Mouse (Mus musculus): ENCODE data around the gene Carm1. TPM values are rescaled to one million over a fixed set of nuclear protein-coding genes. Genes with fewer than 3 reads are reported as not detected.
"Not testable (repeated sequence)": the region's sequence is repeated elsewhere in the genome, so short reads cannot be mapped to it uniquely, and the experiment has no call there.

The Carm1 gene
- polyA plus RNA-seq, 1 experiment from 2014 or later: 11.9 TPM

DNA sequence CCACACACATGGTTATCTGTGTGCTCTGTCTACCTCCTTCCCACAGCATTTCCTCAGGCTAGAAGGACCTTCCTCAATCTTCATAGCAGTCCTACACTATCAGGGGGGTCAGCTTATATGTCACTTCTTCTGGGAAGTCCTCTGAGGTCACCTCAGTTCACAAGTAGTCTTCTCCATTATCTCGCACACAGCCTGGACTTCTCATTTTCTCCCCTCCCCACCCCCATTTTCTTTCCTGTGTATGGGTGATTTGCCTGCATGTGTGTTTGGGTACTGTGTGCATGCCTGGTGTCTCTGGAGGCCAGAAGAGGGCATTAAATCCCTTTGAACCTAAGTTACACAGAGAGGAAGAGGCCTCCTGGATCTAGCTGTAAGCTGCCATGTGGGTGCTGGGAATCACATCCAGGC, 18.8 kb upstream of the Carm1 start:
- Histone ChIP-seq H3K9me3 (ENCODE audit: control insufficient read depth) (no peaks in the 10 kb centered on the region), H3K36me3 (ENCODE audit: control insufficient read depth, insufficient read depth) (no peaks in the 10 kb centered on the region), H3K4me1 (replicated peaks; ENCODE audit: control insufficient read depth, insufficient read depth, low read length) (no peaks in the 10 kb centered on the region), H3K4me2 (replicated peaks; ENCODE audit: low read depth) (no peak overlapping the region), H3K9ac (ENCODE audit: low read depth, low read length) (no peak overlapping the region), H3K27me3 (replicated peaks; ENCODE audit: control insufficient read depth, insufficient read depth, low read length) (no peaks in the 10 kb centered on the region), H3K4me3 (ENCODE audit: low read depth, low read length) (no peak overlapping the region), H3K27ac (ENCODE audit: low read depth, low read length) (no peak overlapping the region)
- no peak for ATAC-seq
- no peak for TF ChIP-seq CTCF (IDR thresholded peaks at IDR 0.05; ENCODE audit: low read depth)
- WGBS: 83% methylated on average over 1 of the region's 1 CpGs

DNA sequence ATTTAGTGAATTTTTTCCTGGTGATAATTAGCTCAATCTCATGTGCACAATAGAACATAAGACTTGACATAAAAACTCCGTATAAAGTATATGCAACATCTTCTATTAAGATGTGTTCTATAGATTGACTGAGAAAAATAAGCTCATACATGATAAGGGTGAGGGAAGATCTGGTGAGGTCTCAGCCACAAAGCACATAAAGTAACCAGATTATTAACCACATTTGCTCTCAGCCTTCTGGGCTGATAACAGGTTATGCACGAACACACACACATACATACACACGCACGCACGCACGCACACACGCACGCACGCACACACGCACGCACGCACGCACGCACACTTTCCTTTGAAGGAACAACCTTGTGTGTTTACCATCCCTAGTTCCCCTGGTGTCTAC, 10.2 kb upstream of the Carm1 start:
- Histone ChIP-seq H3K9ac (ENCODE audit: low read depth, low read length) (no peak overlapping the region), H3K27me3 (replicated peaks; ENCODE audit: control insufficient read depth, insufficient read depth, low read length) (no peaks in the 10 kb centered on the region), H3K9me3 (ENCODE audit: control insufficient read depth) (no peaks in the 10 kb centered on the region), H3K4me2 (replicated peaks; ENCODE audit: low read depth) (no peak overlapping the region), H3K4me3 (ENCODE audit: low read depth, low read length) (no peak overlapping the region), H3K27ac (ENCODE audit: low read depth, low read length) (no peak overlapping the region), H3K36me3 (ENCODE audit: control insufficient read depth, insufficient read depth) (no peaks in the 10 kb centered on the region), H3K4me1 (replicated peaks; ENCODE audit: control insufficient read depth, insufficient read depth, low read length) (no peaks in the 10 kb centered on the region)
- no peak for TF ChIP-seq CTCF (IDR thresholded peaks at IDR 0.05; ENCODE audit: low read depth)
- ATAC-seq: no peak
- WGBS: 88% methylated on average over 14 of the region's 14 CpGs

DNA sequence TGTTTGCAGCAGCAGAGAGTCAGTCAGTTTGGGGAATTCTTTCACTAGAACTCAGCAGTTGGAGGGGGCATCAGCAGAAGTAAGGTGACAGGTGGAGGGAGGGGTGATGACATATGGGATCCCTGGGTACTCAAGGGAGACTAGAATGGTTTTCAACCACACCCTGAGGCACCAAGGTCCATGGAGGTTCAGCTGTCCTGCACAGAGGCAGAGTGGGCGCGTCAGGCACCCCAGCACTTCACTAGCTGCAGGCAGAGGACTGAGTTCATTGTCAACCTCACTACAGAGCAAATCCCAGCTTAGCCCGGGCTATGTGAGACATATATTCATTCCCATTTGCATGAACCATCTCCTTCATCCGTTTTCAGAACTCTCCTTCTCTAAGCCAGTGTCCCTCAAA, 9.7 kb upstream of the Carm1 start:
- no peak for ATAC-seq
- Histone ChIP-seq H3K4me1 (replicated peaks; ENCODE audit: control insufficient read depth, insufficient read depth, low read length) (no peaks in the 10 kb centered on the region), H3K36me3 (ENCODE audit: control insufficient read depth, insufficient read depth) (no peaks in the 10 kb centered on the region), H3K4me3 (ENCODE audit: low read depth, low read length) (no peak overlapping the region), H3K9me3 (ENCODE audit: control insufficient read depth) (no peaks in the 10 kb centered on the region), H3K9ac (ENCODE audit: low read depth, low read length) (no peak overlapping the region), H3K27ac (ENCODE audit: low read depth, low read length) (no peak overlapping the region), H3K4me2 (replicated peaks; ENCODE audit: low read depth) (no peak overlapping the region), H3K27me3 (replicated peaks; ENCODE audit: control insufficient read depth, insufficient read depth, low read length) (no peaks in the 10 kb centered on the region)
- 70% methylated on average over 4 of the region's 4 CpGs for WGBS
- no peak for TF ChIP-seq CTCF (IDR thresholded peaks at IDR 0.05; ENCODE audit: low read depth)

DNA sequence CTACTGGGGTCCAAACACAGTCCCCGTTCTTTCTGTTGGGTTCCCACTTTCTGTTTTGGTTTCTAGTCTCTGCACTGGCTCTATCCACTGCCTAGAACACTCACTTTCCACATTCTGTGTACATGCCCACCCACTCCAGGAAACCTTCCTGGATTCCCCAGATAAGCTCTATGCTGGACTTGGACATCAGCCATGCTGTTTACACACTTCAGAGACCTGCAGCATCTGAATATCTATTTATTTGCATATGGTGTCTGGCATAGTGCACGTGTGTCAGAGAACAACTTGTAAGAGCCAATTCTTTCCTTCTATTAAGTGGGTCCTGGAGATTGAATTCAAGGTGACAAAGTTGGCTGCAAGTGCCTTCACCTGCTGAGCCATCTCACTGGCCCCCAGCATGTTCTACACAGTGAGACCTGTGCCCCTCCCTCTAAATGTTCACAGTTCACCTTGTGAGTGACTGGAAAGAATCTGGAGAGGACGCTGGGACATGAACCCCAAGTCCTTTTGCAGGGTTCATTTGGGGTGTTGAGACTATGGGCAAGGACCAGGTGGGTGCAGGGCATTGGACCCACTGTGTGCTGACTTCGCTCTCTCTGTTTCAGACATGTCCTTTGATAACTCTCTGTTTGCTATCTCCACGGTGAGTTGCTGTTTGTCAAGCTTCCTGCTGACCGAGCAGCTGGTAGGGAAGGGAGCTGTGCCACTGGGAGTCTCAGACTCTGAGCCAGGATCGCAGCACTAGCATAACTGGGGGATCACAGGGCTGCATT, 6.5 kb upstream of the Carm1 start:
- TF ChIP-seq CTCF (IDR thresholded peaks at IDR 0.05; ENCODE audit: low read depth): no peak
- Histone ChIP-seq H3K36me3 (ENCODE audit: control insufficient read depth, insufficient read depth) (no peaks in the 10 kb centered on the region), H3K9ac (ENCODE audit: low read depth, low read length) (no peak overlapping the region), H3K4me1 (replicated peaks; ENCODE audit: control insufficient read depth, insufficient read depth, low read length) (no peaks in the 10 kb centered on the region; the same call in 1 of the 2 replicates), H3K4me3 (ENCODE audit: low read depth, low read length) (no peak overlapping the region), H3K27me3 (replicated peaks; ENCODE audit: control insufficient read depth, insufficient read depth, low read length) (no peaks in the 10 kb centered on the region), H3K9me3 (ENCODE audit: control insufficient read depth) (no peaks in the 10 kb centered on the region), H3K27ac (ENCODE audit: low read depth, low read length) (no peak overlapping the region), H3K4me2 (replicated peaks; ENCODE audit: low read depth) (no peak overlapping the region)
- 60% methylated on average over 7 of the region's 7 CpGs for WGBS
- no peak for ATAC-seq

DNA sequence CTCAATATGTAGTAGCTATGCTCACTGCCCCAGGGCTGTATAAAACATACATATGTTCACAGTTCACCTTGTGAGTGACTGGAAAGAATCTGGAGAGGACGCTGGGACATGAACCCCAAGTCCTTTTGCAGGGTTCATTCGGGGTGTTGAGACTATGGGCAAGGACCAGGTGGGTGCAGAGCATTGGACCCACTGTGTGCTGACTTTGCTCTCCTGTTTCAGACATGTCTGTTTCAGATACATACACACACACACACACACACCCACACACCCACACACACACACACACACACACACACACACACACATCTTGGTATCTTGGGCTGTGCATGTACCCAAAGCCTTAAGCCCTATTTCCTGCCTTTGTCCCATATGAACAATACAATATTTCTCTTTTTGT, 4.7 kb upstream of the Carm1 start:
- ATAC-seq; H3K4me1 ChIP-seq (replicated peaks; ENCODE audit: control insufficient read depth, insufficient read depth, low read length); H3K9me3 ChIP-seq (ENCODE audit: control insufficient read depth); H3K27me3 ChIP-seq (replicated peaks; ENCODE audit: control insufficient read depth, insufficient read depth, low read length); H3K4me3 ChIP-seq (ENCODE audit: low read depth, low read length); H3K4me2 ChIP-seq (replicated peaks; ENCODE audit: low read depth); H3K36me3 ChIP-seq (ENCODE audit: control insufficient read depth, insufficient read depth); H3K9ac ChIP-seq (ENCODE audit: low read depth, low read length); H3K27ac ChIP-seq (ENCODE audit: low read depth, low read length): not testable (repeated sequence)
- WGBS: 89% methylated on average over 2 of the region's 2 CpGs

DNA sequence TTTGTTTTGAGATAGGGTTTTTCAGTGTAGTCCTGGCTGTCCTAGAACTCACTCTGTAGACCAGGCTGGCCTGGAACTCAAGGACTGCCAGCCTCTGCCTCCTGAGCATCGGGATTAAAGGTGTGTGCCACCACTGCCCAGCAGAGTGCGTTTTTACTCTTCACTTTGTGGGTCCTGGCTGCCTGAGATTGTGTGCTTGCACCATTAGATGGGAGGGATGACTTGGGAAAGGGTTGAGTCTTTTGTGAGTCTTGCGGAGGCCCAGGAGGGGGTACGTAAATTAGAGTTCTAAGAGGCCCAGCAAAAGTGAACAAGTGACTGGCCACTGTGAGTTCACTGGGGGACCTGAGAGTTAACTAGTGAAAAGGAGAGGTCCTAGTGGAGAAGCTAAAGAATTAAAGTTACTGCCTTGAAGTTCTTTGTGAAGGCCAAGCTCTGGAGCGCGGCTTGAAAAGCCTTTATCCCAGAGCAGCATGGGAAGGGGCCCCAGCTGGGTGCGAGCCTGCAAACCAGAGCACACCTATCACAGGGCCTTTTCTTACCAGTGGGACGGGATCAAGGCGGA, 1.3 kb upstream of the Carm1 start:
- H3K4me2 ChIP-seq (replicated peaks; ENCODE audit: low read depth): peak overlapping the region; percentile 75
- TF ChIP-seq CTCF (IDR thresholded peaks at IDR 0.05; ENCODE audit: low read depth): no peak
- ATAC-seq: peak; percentile 78
- peak overlapping the region; percentile 57 for H3K27ac ChIP-seq (ENCODE audit: low read depth, low read length)
- no peaks in the 10 kb centered on the region for H3K27me3 ChIP-seq (replicated peaks; ENCODE audit: control insufficient read depth, insufficient read depth, low read length)
- peak overlapping the region; percentile 35; the same call in 1 of the 2 replicates for H3K9ac ChIP-seq (ENCODE audit: low read depth, low read length)
- no peaks in the 10 kb centered on the region; the same call in 1 of the 2 replicates for H3K4me1 ChIP-seq (replicated peaks; ENCODE audit: control insufficient read depth, insufficient read depth, low read length)
- H3K4me3 ChIP-seq (ENCODE audit: low read depth, low read length): peak overlapping the region; percentile 62
- H3K36me3 ChIP-seq (ENCODE audit: control insufficient read depth, insufficient read depth): no peaks in the 10 kb centered on the region
- no peaks in the 10 kb centered on the region for H3K9me3 ChIP-seq (ENCODE audit: control insufficient read depth)
- WGBS: 8% methylated on average over 9 of the region's 9 CpGs
